Mouse (Mus musculus): ENCODE results near the gene Nfkbia. TPM values are rescaled to one million over a fixed set of nuclear protein-coding genes. Genes with fewer than 3 reads are reported as not detected.
A peak's percentile ranks its signal among the peaks of the same experiment; 100 is the strongest.

Nfkbia gene
- 43.2 TPM for polyA plus RNA-seq (2012; fragmentation: generic; extraction: Trizol)
- long read RNA-seq, experiment 1, transcript Nfkbia-201 (6 exons, 1,578 nt) = major isoform, 94 of 104 reads
- long read RNA-seq, experiment 1, partial matches to known transcripts = 9 of 104 reads
- long read RNA-seq, experiment 1, other reads (novel, unspliced or antisense) = 1 of 104 reads
- long read RNA-seq, experiment 2, transcript Nfkbia-201 (6 exons, 1,578 nt) = major isoform, 65 of 67 reads
- long read RNA-seq, experiment 2, partial matches to known transcripts = 1 of 67 reads
- long read RNA-seq, experiment 2, other reads (novel, unspliced or antisense) = 1 of 67 reads

GRCm38 (mm10) chr12:55492184-55492898 is at the start of gene Nfkbia:
TSS of gene Nfkbia (minus strand) at chr12:55492647.
- H3K79me2 ChIP-seq (ENCODE audit: control insufficient read depth, insufficient read depth) = peaks cover 41% of the 10 kb centered on the region
- no peaks in the 10 kb centered on the region for H3K27me3 ChIP-seq (ENCODE audit: control insufficient read depth, insufficient read depth, insufficient read length)
- peak within 1 kb of the TSS; percentile 80 for H3K4me3 ChIP-seq (ENCODE audit: insufficient read depth, poor library complexity, severe bottlenecking)
- peaks cover 42% of the 10 kb centered on the region for H3K36me3 ChIP-seq (ENCODE audit: control insufficient read depth, insufficient read depth)
- TF ChIP-seq USF1 (IDR thresholded peaks at IDR 0.05; ENCODE audit: low read depth) = no peak
- H3ac ChIP-seq (ENCODE audit: control insufficient read depth, insufficient read length, low read depth) = peak within 1 kb of the TSS; percentile 94
- H3K79me3 ChIP-seq (ENCODE audit: low read depth) = peaks cover 24% of the 10 kb centered on the region

- Histone ChIP-seq H3K36me3 (ENCODE audit: control insufficient read depth, insufficient read depth) (no peaks in the 10 kb centered on the region), H3K79me3 (ENCODE audit: low read depth) (no peaks in the 10 kb centered on the region), H3ac (ENCODE audit: control insufficient read depth, insufficient read length, low read depth) (no peak overlapping the region), H3K4me3 (ENCODE audit: insufficient read depth, poor library complexity, severe bottlenecking) (no peak overlapping the region), H3K27me3 (ENCODE audit: control insufficient read depth, insufficient read depth, insufficient read length) (peaks cover 3% of the 10 kb centered on the region), H3K79me2 (ENCODE audit: control insufficient read depth, insufficient read depth) (no peaks in the 10 kb centered on the region)
- TF ChIP-seq MAX (IDR thresholded peaks at IDR 0.05) = no peak
- no peak for TF ChIP-seq MYOG (IDR thresholded peaks at IDR 0.05; ENCODE audit: control insufficient read depth, extremely low read depth, insufficient read length)
- no peak for TF ChIP-seq CTCF (IDR thresholded peaks at IDR 0.05; ENCODE audit: control insufficient read depth, insufficient read depth, insufficient read length)
- no peak for TF ChIP-seq FOSL1 (IDR thresholded peaks at IDR 0.05; ENCODE audit: insufficient read depth, low read length, poor library complexity, severe bottlenecking)
- no peak for TF ChIP-seq CEBPB (IDR thresholded peaks at IDR 0.05; ENCODE audit: low read depth)
- no peak for TF ChIP-seq MYOD1 (IDR thresholded peaks at IDR 0.05; ENCODE audit: control insufficient read depth, insufficient read length, low read depth)
- TF ChIP-seq USF1 (IDR thresholded peaks at IDR 0.05; ENCODE audit: low read depth) = no peak
Measured at GRCm38 (mm10) chr12:55539157-55539556, 46.7 kb upstream of the Nfkbia start.

GRCm38 (mm10) chr12:55538328-55538971 is 46.0 kb upstream of the Nfkbia start:
- no peaks in the 10 kb centered on the region for H3K36me3 ChIP-seq (ENCODE audit: control insufficient read depth, insufficient read depth)
- no peak overlapping the region for H3ac ChIP-seq (ENCODE audit: control insufficient read depth, insufficient read length, low read depth)
- H3K4me3 ChIP-seq (ENCODE audit: insufficient read depth, poor library complexity, severe bottlenecking) = no peak overlapping the region
- no peaks in the 10 kb centered on the region for H3K79me3 ChIP-seq (ENCODE audit: low read depth)
- no peaks in the 10 kb centered on the region for H3K79me2 ChIP-seq (ENCODE audit: control insufficient read depth, insufficient read depth)
- TF ChIP-seq CTCF (IDR thresholded peaks at IDR 0.05; ENCODE audit: control insufficient read depth, insufficient read depth, insufficient read length) (no peak), FOSL1 (IDR thresholded peaks at IDR 0.05; ENCODE audit: insufficient read depth, low read length, poor library complexity, severe bottlenecking) (no peak), MAX (IDR thresholded peaks at IDR 0.05) (no peak), MYOD1 (IDR thresholded peaks at IDR 0.05; ENCODE audit: control insufficient read depth, insufficient read length, low read depth) (no peak), USF1 (IDR thresholded peaks at IDR 0.05; ENCODE audit: low read depth) (no peak), CEBPB (IDR thresholded peaks at IDR 0.05; ENCODE audit: low read depth) (no peak), MYOG (IDR thresholded peaks at IDR 0.05; ENCODE audit: control insufficient read depth, extremely low read depth, insufficient read length) (no peak)
- H3K27me3 ChIP-seq (ENCODE audit: control insufficient read depth, insufficient read depth, insufficient read length) = peaks cover 3% of the 10 kb centered on the region

- H3K79me3 ChIP-seq (ENCODE audit: low read depth) = no peaks in the 10 kb centered on the region
- H3K36me3 ChIP-seq (ENCODE audit: control insufficient read depth, insufficient read depth) = no peaks in the 10 kb centered on the region
- no peak for TF ChIP-seq MYOD1 (IDR thresholded peaks at IDR 0.05; ENCODE audit: control insufficient read depth, insufficient read length, low read depth)
- TF ChIP-seq USF1 (IDR thresholded peaks at IDR 0.05; ENCODE audit: low read depth) = no peak
- TF ChIP-seq CEBPB (IDR thresholded peaks at IDR 0.05; ENCODE audit: low read depth) = no peak
- no peak for TF ChIP-seq CTCF (IDR thresholded peaks at IDR 0.05; ENCODE audit: control insufficient read depth, insufficient read depth, insufficient read length)
- TF ChIP-seq MAX (IDR thresholded peaks at IDR 0.05) = no peak
- no peak for TF ChIP-seq MYOG (IDR thresholded peaks at IDR 0.05; ENCODE audit: control insufficient read depth, extremely low read depth, insufficient read length)
- no peak for TF ChIP-seq FOSL1 (IDR thresholded peaks at IDR 0.05; ENCODE audit: insufficient read depth, low read length, poor library complexity, severe bottlenecking)
- H3ac ChIP-seq (ENCODE audit: control insufficient read depth, insufficient read length, low read depth) = no peak overlapping the region
- H3K4me3 ChIP-seq (ENCODE audit: insufficient read depth, poor library complexity, severe bottlenecking) = no peak overlapping the region
- H3K27me3 ChIP-seq (ENCODE audit: control insufficient read depth, insufficient read depth, insufficient read length) = peaks cover 3% of the 10 kb centered on the region
- H3K79me2 ChIP-seq (ENCODE audit: control insufficient read depth, insufficient read depth) = no peaks in the 10 kb centered on the region
Measured at GRCm38 (mm10) chr12:55537742-55538141, 45.3 kb upstream of the Nfkbia start.

GRCm38 (mm10) chr12:55536537-55537135 is 44.2 kb upstream of the Nfkbia start:
- TF ChIP-seq CTCF (IDR thresholded peaks at IDR 0.05; ENCODE audit: control insufficient read depth, insufficient read depth, insufficient read length) (no peak), MAX (IDR thresholded peaks at IDR 0.05) (no peak), MYOG (IDR thresholded peaks at IDR 0.05; ENCODE audit: control insufficient read depth, extremely low read depth, insufficient read length) (no peak), FOSL1 (IDR thresholded peaks at IDR 0.05; ENCODE audit: insufficient read depth, low read length, poor library complexity, severe bottlenecking) (no peak), USF1 (IDR thresholded peaks at IDR 0.05; ENCODE audit: low read depth) (no peak), MYOD1 (IDR thresholded peaks at IDR 0.05; ENCODE audit: control insufficient read depth, insufficient read length, low read depth) (no peak), CEBPB (IDR thresholded peaks at IDR 0.05; ENCODE audit: low read depth) (no peak)
- Histone ChIP-seq H3K79me2 (ENCODE audit: control insufficient read depth, insufficient read depth) (no peaks in the 10 kb centered on the region), H3K79me3 (ENCODE audit: low read depth) (no peaks in the 10 kb centered on the region), H3ac (ENCODE audit: control insufficient read depth, insufficient read length, low read depth) (no peak overlapping the region), H3K4me3 (ENCODE audit: insufficient read depth, poor library complexity, severe bottlenecking) (no peak overlapping the region), H3K27me3 (ENCODE audit: control insufficient read depth, insufficient read depth, insufficient read length) (peaks cover 3% of the 10 kb centered on the region), H3K36me3 (ENCODE audit: control insufficient read depth, insufficient read depth) (no peaks in the 10 kb centered on the region)

Measured in C2C12 (cell line).